Mouse (Mus musculus): ENCODE measurements around the gene Ccnj.

Ccnj gene

DNA sequence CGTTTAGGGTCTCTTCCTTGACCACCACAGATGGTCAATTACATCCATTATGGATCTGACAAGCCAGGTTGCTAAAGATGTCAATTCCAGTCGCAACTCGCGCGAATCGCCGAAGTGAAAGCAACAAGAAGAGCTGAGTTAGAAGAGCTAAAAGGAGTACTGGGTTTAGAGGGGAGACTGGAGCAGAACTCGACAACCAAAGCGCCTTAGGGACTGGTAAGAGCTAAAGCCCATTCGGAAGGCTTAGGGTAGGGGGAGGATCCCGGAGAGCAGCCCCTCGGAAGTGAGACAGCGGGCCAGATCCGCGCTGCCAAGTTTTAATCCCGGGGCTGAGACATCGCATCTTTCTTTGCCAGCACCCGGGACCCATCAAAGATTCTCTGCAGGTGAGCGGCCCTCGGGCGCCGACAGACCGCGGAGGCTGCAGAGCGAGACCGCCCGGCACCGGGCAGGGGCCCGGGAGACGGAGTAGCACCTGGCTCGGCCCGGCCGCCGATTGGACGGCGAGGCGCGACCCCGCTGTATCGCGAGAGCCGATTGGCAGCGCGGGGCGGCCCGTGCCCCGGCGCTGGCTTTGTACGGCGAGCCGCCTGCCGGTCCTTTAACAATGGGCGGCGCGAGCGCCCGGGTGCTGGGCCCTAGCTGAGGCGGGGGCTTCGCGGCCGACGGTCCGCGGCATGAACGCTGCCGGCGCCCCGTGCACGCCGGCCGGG lies at the start of gene Ccnj:
Gene Ccnj, plus strand, starts transcription at position 577 of the 713 bp plus-strand sequence.
- DNase-seq (ENCODE audit: low read depth, low spot score), result peak; percentile 96

DNA sequence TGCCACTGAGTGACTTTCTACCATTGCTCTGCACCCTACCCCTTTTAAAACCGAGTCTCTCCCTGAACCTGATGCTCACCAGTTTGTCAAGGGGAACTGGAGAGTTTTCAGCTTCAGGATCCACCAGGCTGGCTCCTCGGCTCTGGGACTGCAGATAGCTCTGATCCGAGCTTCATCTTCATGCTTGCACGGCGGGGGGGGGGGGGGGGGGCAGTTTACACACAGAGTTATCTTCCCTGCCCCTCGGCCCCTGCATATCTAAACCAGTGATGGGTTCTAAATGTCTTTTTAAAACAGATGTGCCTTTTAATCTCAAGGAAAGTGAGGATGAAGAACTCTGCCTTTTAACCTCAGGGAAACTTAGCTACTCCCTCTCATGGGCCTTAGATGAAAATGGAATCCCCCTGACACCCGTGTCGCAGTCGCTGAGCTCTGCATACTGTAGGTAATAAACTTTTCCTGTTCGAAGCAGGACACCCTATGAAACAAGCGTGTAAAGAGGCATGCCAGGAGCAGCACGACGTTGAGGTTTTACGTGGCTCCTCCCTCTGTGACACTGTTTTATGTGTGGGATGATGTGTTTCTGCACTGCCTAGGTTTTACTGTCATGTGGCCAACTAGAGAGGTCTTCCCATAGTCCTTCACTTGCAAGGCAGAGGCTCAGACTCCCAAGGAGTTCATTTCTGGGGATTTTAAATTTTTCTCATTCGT lies 42.9 kb upstream of the Ccnj start:
- no peak for DNase-seq (ENCODE audit: low read depth, low spot score)

DNA sequence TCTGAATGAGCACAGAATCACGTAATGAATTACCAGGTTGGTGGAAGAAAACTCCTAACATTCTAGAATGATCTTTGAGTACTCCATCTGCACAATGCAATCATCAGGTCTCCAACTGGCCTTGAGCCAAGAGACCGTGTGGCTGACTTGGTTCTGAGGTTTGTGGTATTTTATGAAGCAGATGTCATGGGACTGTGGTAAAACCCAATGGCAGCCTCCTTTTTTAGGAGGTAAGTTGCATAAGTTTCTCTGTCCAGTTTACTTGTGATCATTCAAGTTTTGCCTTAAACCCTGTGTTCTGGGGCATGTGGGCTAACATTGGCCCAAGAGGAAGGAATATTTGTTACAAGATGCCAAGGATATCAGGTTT lies 42.4 kb upstream of the Ccnj start:
- DNase-seq (ENCODE audit: low read depth, low spot score), result no peak

DNA sequence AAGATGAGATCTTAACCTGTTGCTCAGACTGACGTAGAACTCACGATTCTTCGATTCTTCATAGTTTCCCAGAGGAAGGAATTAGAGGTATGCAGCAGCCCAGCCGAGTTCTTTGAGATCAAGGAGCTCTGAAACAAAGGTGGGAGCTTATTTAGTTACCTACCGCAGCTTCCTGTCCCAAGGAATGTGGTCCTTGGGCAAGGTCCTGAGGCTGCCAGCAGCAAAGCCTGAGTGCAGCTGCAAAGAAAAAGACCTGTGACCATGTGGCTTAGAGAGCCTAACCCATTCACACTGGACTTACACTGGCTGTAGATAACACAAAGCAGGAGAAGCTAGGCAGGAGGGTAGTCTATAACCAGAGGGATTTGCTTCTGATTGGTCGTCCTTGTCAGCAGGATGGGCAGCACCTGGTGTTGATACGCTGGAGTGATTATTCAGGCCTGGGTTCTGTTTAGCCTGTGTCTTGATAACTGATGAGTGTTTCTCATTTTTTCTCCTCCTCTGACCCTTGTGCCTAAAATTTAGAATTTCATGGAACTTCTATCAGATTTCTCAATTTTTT lies 25.8 kb upstream of the Ccnj start:
- DNase-seq (ENCODE audit: low read depth, low spot score), result peak; percentile 17

GRCm38 (mm10) chr19:40809858-40810257 lies 21.2 kb upstream of the Ccnj start:
- DNase-seq (ENCODE audit: low read depth, low spot score), result no peak

DNA sequence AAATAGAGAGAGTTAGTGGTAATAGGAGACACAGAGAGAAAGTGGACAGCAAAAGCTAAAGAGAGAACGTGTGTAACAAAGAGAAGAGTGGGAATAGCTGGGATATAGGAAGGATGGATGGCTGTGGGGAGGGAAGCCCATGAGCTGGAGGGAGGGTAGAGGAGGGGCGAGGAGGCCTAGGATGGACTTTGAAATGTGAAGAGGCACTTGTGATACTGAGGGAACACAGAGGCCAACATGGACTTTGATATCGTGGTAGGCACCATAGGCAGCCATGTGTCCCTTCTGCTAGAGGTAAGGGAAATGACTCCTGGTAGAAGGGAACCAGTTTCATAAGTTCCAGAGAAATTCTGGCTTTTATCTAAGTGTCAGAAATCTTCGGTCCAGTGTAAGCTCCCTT lies 19.2 kb upstream of the Ccnj start:
- no peak for DNase-seq (ENCODE audit: low read depth, low spot score)

GRCm38 (mm10) chr19:40812778-40813177 lies 18.3 kb upstream of the Ccnj start:
- no peak for DNase-seq (ENCODE audit: low read depth, low spot score)

DNA sequence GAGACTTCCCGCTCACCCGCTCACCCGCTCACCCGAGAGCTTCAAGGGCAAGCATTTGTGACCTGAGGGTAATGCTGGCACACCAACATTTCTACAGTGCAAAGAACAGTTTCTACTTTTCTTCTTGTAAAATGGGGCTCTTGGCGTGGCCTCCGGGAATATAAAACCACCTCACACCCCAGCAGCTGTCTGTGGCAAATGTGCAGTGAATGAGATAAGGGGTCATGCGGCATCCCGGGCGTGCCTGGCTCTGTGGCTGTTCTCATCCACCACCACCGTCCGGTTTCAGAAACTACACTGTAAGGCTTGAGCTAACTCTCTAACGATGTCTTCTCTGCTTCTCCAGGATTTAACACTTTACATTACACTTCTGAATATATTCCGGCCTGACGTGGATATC lies 17.7 kb upstream of the Ccnj start:
- no peak for DNase-seq (ENCODE audit: low read depth, low spot score)

DNA sequence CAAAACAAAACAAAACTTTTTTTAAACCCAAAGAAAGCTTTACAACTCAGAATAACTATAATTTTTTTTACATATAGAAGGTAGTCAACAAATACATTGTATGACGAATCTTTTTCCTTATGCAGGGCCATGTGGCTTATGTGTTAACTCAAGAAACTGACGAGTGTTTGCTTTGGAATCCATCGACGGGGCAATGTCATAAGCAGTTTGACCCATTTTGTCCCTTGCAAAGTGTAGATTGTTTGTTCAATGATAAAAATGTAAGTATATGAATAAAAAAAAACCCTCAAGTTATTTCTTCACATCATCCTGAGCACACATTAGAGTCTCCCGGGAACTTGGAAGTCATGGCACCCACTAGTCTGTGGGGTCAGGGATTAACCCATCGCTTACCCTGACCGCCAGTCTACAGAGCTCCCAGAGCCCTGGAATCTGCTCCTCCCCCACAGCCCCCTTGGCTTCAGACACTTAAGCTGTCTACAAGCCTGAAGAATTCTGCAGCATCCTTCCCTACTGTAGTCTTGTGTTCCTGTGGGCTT lies 15.4 kb upstream of the Ccnj start:
- DNase-seq (ENCODE audit: low read depth, low spot score), result no peak

GRCm38 (mm10) chr19:40817901-40818532 lies 13.1 kb upstream of the Ccnj start:
- DNase-seq (ENCODE audit: low read depth, low spot score), result no peak

GRCm38 (mm10) chr19:40818764-40819163 lies 12.3 kb upstream of the Ccnj start:
- peak; percentile 27 for DNase-seq (ENCODE audit: low read depth, low spot score)

GRCm38 (mm10) chr19:40821306-40821825 lies 9.7 kb upstream of the Ccnj start:
- no peak for DNase-seq (ENCODE audit: low read depth, low spot score)

DNA sequence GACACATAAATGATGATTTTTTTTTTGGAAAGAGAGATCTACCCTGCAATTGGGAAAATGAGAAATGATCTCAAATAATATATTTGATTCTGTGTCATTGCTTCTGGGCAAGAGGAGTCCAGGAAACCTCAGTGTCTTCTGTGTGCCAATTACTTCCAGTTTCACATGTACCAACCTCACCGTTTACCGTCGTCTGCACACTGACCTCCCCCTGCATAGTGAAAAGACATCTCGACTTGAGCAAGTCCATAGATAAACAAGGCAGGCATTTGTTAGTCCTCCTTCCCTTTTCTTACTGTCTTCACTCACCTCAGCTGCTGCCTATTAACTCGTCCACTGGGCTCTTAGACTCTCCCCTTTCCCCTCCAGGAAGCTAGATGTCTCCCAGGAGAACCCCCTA lies 5.4 kb upstream of the Ccnj start:
- no peak for DNase-seq (ENCODE audit: low read depth, low spot score)

- DNase-seq (ENCODE audit: low read depth, low spot score), result no peak
Observed at GRCm38 (mm10) chr19:40826735-40827134, 4.3 kb upstream of the Ccnj start.

- no peak for DNase-seq (ENCODE audit: low read depth, low spot score)
Observed at GRCm38 (mm10) chr19:40830198-40830597, 881 bp upstream of the Ccnj start.

- peak; percentile 38 for DNase-seq (ENCODE audit: low read depth, low spot score)
Observed at GRCm38 (mm10) chr19:40831416-40832201, 530 bp downstream of the Ccnj start.

DNA sequence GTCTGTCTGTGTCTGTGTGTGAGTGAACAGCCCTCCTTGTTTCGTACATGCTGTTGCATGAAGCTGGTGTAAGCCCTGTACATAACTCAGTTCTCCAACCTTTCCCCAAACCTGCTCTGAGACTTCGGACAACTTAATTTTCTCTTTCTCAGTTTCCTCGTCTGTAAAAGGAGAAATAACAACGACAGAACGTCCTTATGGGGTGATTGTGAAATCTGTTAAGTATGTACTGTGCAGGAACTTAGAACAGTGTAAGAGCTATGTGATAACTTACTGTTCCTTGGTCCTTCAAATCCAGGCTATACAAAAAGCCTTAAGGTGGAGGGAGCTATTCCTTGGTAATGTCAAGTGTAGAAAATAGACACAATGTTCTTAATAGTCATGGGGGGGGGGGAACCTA lies 1.3 kb downstream of the Ccnj start:
- DNase-seq (ENCODE audit: low read depth, low spot score), result no peak

- no peak for DNase-seq (ENCODE audit: low read depth, low spot score)
Observed at GRCm38 (mm10) chr19:40834436-40834835, 3.4 kb downstream of the Ccnj start.

DNA sequence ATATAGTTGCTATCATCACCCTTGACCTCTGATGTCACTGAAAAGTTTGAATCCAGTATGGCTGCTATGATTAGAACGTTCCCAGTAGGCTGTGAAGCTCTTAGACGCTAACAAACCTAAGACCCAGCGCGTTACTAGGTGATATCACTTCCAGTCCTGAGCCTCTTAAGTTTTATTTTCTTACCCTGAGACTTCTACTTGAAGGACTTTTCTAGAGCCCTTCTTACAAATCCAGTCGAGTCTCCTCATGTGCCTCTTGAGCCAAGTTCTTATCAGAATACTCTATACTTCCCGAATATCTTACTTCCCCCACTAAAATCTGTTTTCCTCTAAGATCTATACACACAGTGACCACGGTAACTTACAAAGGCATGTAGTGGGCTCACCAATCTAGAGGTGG lies 7.1 kb downstream of the Ccnj start:
- no peak for DNase-seq (ENCODE audit: low read depth, low spot score)

- no peak for DNase-seq (ENCODE audit: low read depth, low spot score)
Observed at GRCm38 (mm10) chr19:40840303-40840702, 9.2 kb downstream of the Ccnj start.

GRCm38 (mm10) chr19:40841083-40841482 lies 10.0 kb downstream of the Ccnj start:
- DNase-seq (ENCODE audit: low read depth, low spot score), result no peak
